Mouse (Mus musculus) forebrain, embryonic 12.5 days (tissue): Measurements from ENCODE around the gene Dctn1. TPM values are rescaled to one million over a fixed set of nuclear protein-coding genes. Genes with fewer than 3 reads are reported as not detected.

Source experiments
- ATAC-seq: fragments of 200-750 bp; cut with Nextera tagmentation; 2 replicates; pipeline ENCODE4 v1.8.0; 2017; ENCODE audit warnings: moderate TSS enrichment; ENCODE audit not compliant: low FRiP score
- H3K27ac ChIP-seq: fragments of 300-500 bp; sonication (generic); 2 replicates; pipeline ENCODE4 v1.5.1; 2016; ENCODE audit warnings: mild to moderate bottlenecking
- H3K27me3 ChIP-seq: fragments of 300-500 bp; sonication (generic); 2 replicates; pipeline ENCODE4 v1.6.1; 2016; ENCODE audit warnings: mild to moderate bottlenecking
- H3K36me3 ChIP-seq: fragments of 300-500 bp; sonication (generic); replicated peaks from 2 replicates; pipeline ENCODE4 v1.6.1; 2016; ENCODE audit warnings: mild to moderate bottlenecking
- H3K4me1 ChIP-seq: fragments of 300-500 bp; sonication (generic); 2 replicates; pipeline ENCODE4 v1.6.1; 2016
- H3K4me2 ChIP-seq: fragments of 300-500 bp; sonication (generic); 2 replicates; pipeline ENCODE4 v1.6.1; 2016; ENCODE audit warnings: mild to moderate bottlenecking, moderate library complexity
- H3K4me3 ChIP-seq: fragments of 300-500 bp; sonication (generic); replicated peaks from 2 replicates; pipeline ENCODE4 v1.5.1; 2016; ENCODE audit warnings: mild to moderate bottlenecking
- H3K9ac ChIP-seq: fragments of 300-500 bp; sonication (generic); 2 replicates; pipeline ENCODE4 v1.6.1; 2016; ENCODE audit warnings: mild to moderate bottlenecking
- H3K9me3 ChIP-seq: fragments of 300-500 bp; sonication (generic); 2 replicates; pipeline ENCODE4 v1.6.1; 2016
- WGBS: fragments of 180-500 bp; shearing (Covaris S2); methylation state at CpG from one replicate; pipeline ENCODE4 v1.1.7; 2016; 5-methylcytosine and 5-hydroxymethylcytosine counted together
- polyA plus RNA-seq: library from polyadenylated mRNA; unstranded; fragments of >200 nt; fragmentation: Nextera tagmentation; extraction: Ambion mirVana; gene quantifications from 2 replicates; pipeline ENCODE4 v1.2.1, GENCODE M21; 2016

Gene Dctn1
- polyA plus RNA-seq, 1 experiment from 2014 or later, result 128 TPM

DNA sequence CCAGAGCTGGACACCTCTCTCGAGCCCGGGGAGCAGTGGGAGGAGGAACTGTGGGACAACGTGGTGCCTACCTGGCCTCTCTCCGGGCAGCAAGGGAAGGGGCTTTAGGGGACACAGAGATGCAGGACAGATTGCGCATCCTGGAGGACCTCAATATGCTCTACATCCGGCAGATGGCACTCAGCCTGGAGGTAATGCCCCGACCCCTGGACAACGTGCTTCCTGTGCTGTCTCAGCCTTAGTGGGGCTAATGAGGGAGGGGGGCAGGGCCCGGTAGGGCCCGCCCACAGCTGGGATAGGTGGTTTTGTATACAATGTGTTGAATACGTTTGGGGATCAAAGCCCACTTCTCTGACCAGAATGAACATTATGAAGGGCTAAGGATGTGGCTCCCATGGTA, 27.7 kb upstream of the Dctn1 start:
- H3K4me2 ChIP-seq, result peak overlapping the region; percentile 70
- 0% methylated on average over 11 of the region's 11 CpGs for WGBS
- peaks cover 55% of the 10 kb centered on the region for H3K4me1 ChIP-seq
- H3K4me3 ChIP-seq, result peak overlapping the region; percentile 45
- H3K27ac ChIP-seq, result peak overlapping the region; percentile 93
- no peaks in the 10 kb centered on the region for H3K9me3 ChIP-seq
- peak overlapping the region; percentile 78 for H3K9ac ChIP-seq
- H3K36me3 ChIP-seq, result no peaks in the 10 kb centered on the region
- peaks cover 46% of the 10 kb centered on the region for H3K27me3 ChIP-seq
- peak; percentile 56 for ATAC-seq

GRCm38 (mm10) chr6:83140044-83140443, 25.7 kb upstream of the Dctn1 start:
- Histone ChIP-seq H3K27ac (no peak overlapping the region), H3K27me3 (peaks cover 39% of the 10 kb centered on the region), H3K4me1 (peaks cover 55% of the 10 kb centered on the region), H3K4me2 (no peak overlapping the region), H3K9ac (no peak overlapping the region), H3K9me3 (no peaks in the 10 kb centered on the region), H3K4me3 (no peak overlapping the region), H3K36me3 (no peaks in the 10 kb centered on the region)
- ATAC-seq, result no peak
- WGBS, result 95% methylated on average over 8 of the region's 8 CpGs

DNA sequence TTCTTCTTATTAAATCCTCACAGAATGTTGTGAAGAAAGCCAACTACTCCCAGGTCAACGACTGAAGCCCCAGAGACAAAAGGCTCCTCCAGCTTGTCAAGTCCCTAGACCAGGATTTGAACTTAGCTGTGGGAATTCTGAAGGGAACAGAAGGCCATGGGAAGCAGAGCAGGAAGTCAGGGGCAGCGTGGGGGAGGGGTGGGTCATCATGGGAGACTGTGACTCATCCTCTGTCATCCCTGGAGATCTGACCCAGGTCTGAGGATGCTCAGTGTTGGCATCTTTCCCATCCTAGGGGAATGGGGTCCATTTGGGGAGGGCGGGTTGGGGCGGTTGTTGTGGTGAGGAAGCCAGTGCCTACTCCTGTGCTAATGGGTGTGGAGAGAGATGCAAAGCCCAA, 24.1 kb upstream of the Dctn1 start:
- Histone ChIP-seq H3K4me3 (peak overlapping the region; percentile 34; the same call in 1 of the 2 replicates), H3K9me3 (no peaks in the 10 kb centered on the region), H3K4me1 (peaks cover 43% of the 10 kb centered on the region), H3K27me3 (peaks cover 24% of the 10 kb centered on the region), H3K27ac (no peak overlapping the region), H3K36me3 (no peaks in the 10 kb centered on the region), H3K9ac (peak overlapping the region; percentile 51; the same call in 1 of the 2 replicates), H3K4me2 (peak overlapping the region; percentile 65)
- 46% methylated on average over 4 of the region's 4 CpGs for WGBS
- ATAC-seq, result no peak

DNA sequence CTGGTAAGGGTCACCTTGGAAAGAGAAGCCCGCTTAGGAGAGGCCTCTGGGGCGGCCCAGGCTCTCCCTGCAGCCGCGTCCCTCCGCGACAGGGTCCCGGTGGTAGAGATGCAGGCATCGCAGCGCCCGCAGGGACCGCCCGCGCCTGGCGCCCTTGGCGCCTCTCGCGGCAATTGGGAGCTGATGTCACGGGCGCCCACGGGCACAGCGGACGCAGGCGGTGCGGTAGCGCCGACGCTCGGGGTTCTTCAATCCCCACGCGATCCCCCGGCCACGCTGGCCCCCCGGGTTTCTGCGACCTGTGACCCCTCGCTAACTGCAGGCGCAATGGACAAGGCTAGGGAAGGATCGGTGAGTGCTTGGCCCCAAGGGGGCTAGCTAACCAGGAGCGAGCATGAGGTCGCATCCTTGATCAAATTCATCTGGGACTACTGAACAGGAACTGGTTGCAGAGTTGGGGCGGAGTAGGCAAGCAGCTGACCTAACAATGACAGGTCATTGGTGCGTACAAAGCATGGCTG, 23.4 kb upstream of the Dctn1 start:
- Histone ChIP-seq H3K27me3 (peaks cover 20% of the 10 kb centered on the region), H3K4me2 (peak overlapping the region; percentile 65), H3K9me3 (no peaks in the 10 kb centered on the region), H3K4me1 (peaks cover 37% of the 10 kb centered on the region), H3K27ac (no peak overlapping the region), H3K9ac (peak overlapping the region; percentile 51), H3K4me3 (peak overlapping the region; percentile 34), H3K36me3 (no peaks in the 10 kb centered on the region)
- 3% methylated on average over 41 of the region's 41 CpGs for WGBS
- no peak for ATAC-seq

DNA sequence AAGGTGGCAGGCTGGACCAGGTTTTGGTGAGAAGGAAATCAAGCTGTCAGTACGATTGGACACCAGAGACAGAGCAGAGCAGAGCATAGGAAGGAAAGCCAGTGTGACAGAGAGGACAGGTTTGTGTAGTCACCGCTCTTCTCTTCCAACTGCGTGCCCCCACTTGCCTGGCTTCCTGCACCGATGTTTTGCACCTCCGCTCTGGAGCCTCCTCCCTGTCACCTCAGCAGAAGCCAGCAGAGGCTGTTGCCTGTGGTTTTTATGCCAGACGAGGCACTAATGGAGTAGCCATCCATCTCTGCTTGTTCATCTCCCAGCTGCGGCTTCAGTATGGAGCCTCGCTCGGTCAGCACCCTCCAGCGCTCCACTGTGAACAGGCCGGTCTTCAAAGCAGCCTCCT, 22.8 kb upstream of the Dctn1 start:
- WGBS, result 58% methylated on average over 11 of the region's 11 CpGs
- Histone ChIP-seq H3K9me3 (no peaks in the 10 kb centered on the region), H3K9ac (no peak overlapping the region), H3K27ac (no peak overlapping the region), H3K4me1 (peaks cover 31% of the 10 kb centered on the region), H3K27me3 (peaks cover 20% of the 10 kb centered on the region), H3K4me3 (no peak overlapping the region), H3K4me2 (no peak overlapping the region), H3K36me3 (peaks cover 5% of the 10 kb centered on the region)
- no peak for ATAC-seq

DNA sequence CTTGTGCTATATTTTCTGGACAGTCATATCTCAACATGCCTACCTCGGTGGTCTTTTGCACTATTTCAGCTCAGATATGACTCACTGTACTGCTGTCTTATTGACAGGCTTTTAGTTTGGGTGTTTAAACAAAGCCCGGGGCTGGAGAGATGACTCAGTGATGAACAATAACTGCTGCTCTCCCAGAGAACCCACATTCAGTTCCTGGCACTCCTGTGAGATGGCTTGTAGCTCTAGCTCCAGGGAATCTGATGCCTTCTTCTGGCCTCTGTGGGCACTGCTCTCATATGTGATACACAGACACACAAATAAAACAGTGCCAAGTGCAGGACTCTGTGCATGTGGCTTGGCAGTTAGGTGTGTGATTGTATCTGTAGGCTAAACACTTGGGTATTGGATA, 20.5 kb upstream of the Dctn1 start:
- Histone ChIP-seq H3K4me2 (no peak overlapping the region), H3K9me3 (no peaks in the 10 kb centered on the region), H3K27me3 (peaks cover 20% of the 10 kb centered on the region), H3K4me1 (peaks cover 12% of the 10 kb centered on the region), H3K27ac (no peak overlapping the region), H3K9ac (no peak overlapping the region), H3K36me3 (peaks cover 18% of the 10 kb centered on the region), H3K4me3 (no peak overlapping the region)
- 83% methylated on average over 2 of the region's 2 CpGs for WGBS
- no peak for ATAC-seq

DNA sequence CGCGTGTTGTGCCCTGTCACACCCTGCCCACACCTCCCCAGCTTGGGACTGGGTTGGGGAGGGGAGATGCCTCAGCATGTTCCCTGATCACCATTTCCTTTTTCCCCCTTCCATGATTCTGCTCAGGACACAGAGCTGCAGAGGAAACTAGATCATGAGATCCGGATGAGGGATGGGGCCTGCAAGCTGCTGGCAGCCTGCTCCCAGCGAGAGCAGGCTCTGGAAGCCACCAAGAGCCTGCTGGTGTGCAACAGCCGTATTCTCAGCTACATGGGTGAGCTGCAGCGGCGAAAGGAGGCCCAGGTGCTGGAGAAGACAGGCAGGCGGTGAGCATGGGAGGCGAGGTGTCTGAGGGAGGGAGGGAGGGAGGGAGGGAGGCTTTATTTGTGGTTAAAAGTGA, 19.9 kb upstream of the Dctn1 start:
- H3K4me2 ChIP-seq, result no peak overlapping the region
- no peak for ATAC-seq
- no peaks in the 10 kb centered on the region for H3K9me3 ChIP-seq
- no peak overlapping the region for H3K9ac ChIP-seq
- peaks cover 19% of the 10 kb centered on the region for H3K27me3 ChIP-seq
- H3K4me3 ChIP-seq, result no peak overlapping the region
- peaks cover 12% of the 10 kb centered on the region for H3K4me1 ChIP-seq
- H3K27ac ChIP-seq, result no peak overlapping the region
- H3K36me3 ChIP-seq, result peaks cover 23% of the 10 kb centered on the region
- WGBS, result 77% methylated on average over 9 of the region's 9 CpGs

DNA sequence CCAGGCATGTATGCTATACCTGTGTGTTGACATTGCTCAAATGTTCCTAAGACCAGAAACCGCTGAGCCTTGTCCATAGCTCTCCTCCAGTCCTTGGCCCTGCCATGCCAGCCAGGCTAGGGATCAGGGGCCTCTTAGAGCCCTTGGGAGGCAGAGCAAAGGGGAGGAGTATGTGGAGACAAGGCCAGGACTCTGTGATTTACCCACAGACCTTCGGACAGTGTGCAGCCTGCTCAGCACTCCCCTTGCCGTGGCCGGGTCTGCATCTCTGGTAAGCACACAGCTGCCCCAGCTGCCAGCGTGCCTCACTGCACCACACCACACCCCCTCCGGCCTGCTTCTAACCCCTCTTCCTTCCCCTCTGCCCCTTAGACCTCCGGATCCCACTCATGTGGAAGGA, 18.4 kb upstream of the Dctn1 start:
- 62% methylated on average over 7 of the region's 7 CpGs for WGBS
- H3K4me2 ChIP-seq, result no peak overlapping the region
- H3K27me3 ChIP-seq, result peaks cover 4% of the 10 kb centered on the region; the same call in 1 of the 2 replicates
- peaks cover 33% of the 10 kb centered on the region for H3K36me3 ChIP-seq
- H3K27ac ChIP-seq, result no peak overlapping the region
- no peaks in the 10 kb centered on the region for H3K9me3 ChIP-seq
- no peak for ATAC-seq
- H3K4me3 ChIP-seq, result no peak overlapping the region
- H3K9ac ChIP-seq, result no peak overlapping the region
- H3K4me1 ChIP-seq, result peaks cover 15% of the 10 kb centered on the region

GRCm38 (mm10) chr6:83151721-83152120, 14.0 kb upstream of the Dctn1 start:
- no peak overlapping the region for H3K4me3 ChIP-seq
- H3K27ac ChIP-seq, result 0 out of 2 replicates have a peak overlapping the region, but pooled peaks have one; percentile 0
- no peak overlapping the region for H3K4me2 ChIP-seq
- H3K4me1 ChIP-seq, result peaks cover 30% of the 10 kb centered on the region
- H3K27me3 ChIP-seq, result no peaks in the 10 kb centered on the region
- no peak for ATAC-seq
- peaks cover 46% of the 10 kb centered on the region for H3K36me3 ChIP-seq
- WGBS, result 27% methylated on average over 8 of the region's 8 CpGs
- H3K9ac ChIP-seq, result peak overlapping the region; percentile 38; the same call in 1 of the 2 replicates
- H3K9me3 ChIP-seq, result no peaks in the 10 kb centered on the region

- H3K9me3 ChIP-seq, result no peaks in the 10 kb centered on the region
- H3K4me2 ChIP-seq, result no peak overlapping the region
- H3K4me3 ChIP-seq, result no peak overlapping the region
- 87% methylated on average over 12 of the region's 12 CpGs for WGBS
- no peaks in the 10 kb centered on the region for H3K27me3 ChIP-seq
- peaks cover 30% of the 10 kb centered on the region for H3K4me1 ChIP-seq
- H3K36me3 ChIP-seq, result peaks cover 40% of the 10 kb centered on the region
- ATAC-seq, result no peak
- H3K27ac ChIP-seq, result no peak overlapping the region
- H3K9ac ChIP-seq, result no peak overlapping the region
Observed at GRCm38 (mm10) chr6:83153038-83153437, 12.7 kb upstream of the Dctn1 start.

- Histone ChIP-seq H3K9me3 (no peaks in the 10 kb centered on the region), H3K4me1 (peaks cover 30% of the 10 kb centered on the region), H3K4me2 (no peak overlapping the region), H3K36me3 (peaks cover 38% of the 10 kb centered on the region), H3K27me3 (no peaks in the 10 kb centered on the region), H3K9ac (no peak overlapping the region), H3K27ac (no peak overlapping the region), H3K4me3 (no peak overlapping the region)
- no peak for ATAC-seq
- 83% methylated on average over 5 of the region's 5 CpGs for WGBS
Observed at GRCm38 (mm10) chr6:83153485-83153884, 12.2 kb upstream of the Dctn1 start.

- peaks cover 24% of the 10 kb centered on the region for H3K36me3 ChIP-seq
- peak overlapping the region; percentile 60 for H3K4me3 ChIP-seq
- peaks cover 9% of the 10 kb centered on the region for H3K27me3 ChIP-seq
- peaks cover 30% of the 10 kb centered on the region for H3K4me1 ChIP-seq
- H3K4me2 ChIP-seq, result peak overlapping the region; percentile 83
- H3K27ac ChIP-seq, result 0 out of 2 replicates have a peak overlapping the region, but pooled peaks have one; percentile 19
- peak; percentile 15 for ATAC-seq
- peak overlapping the region; percentile 62 for H3K9ac ChIP-seq
- no peaks in the 10 kb centered on the region for H3K9me3 ChIP-seq
- 7% methylated on average over 23 of the region's 23 CpGs for WGBS
Observed at GRCm38 (mm10) chr6:83155552-83156238, 10.0 kb upstream of the Dctn1 start.

- 2% methylated on average over 32 of the region's 32 CpGs for WGBS
- peak; percentile 94 for ATAC-seq
- H3K27ac ChIP-seq, result peak within 1 kb of the TSS; percentile 19; the same call in 1 of the 2 replicates
- peak within 1 kb of the TSS; percentile 83 for H3K4me2 ChIP-seq
- H3K9me3 ChIP-seq, result no peaks in the 10 kb centered on the region
- peaks cover 15% of the 10 kb centered on the region for H3K27me3 ChIP-seq
- H3K4me1 ChIP-seq, result peaks cover 28% of the 10 kb centered on the region
- peak within 1 kb of the TSS; percentile 60 for H3K4me3 ChIP-seq
- peaks cover 22% of the 10 kb centered on the region for H3K36me3 ChIP-seq
- H3K9ac ChIP-seq, result peak within 1 kb of the TSS; percentile 62
Observed at GRCm38 (mm10) chr6:83156259-83156684, 9.4 kb upstream of the Dctn1 start, which contains the start of the genes Wdr54 and 1700003E16Rik. Gene Wdr54 (minus strand): TSS chr6:83156397. Gene 1700003E16Rik (plus strand): TSS chr6:83156404.
